Mouse (Mus musculus) CH12.LX (cell line): ENCODE results near the gene Adcy5.

Experiments
- CHD1 ChIP-seq: IDR thresholded peaks from 2 replicates; pipeline ENCODE4 v1.6.1; 2012; ENCODE audit warnings: low read depth, low read length, improper control_type of control experiment, inconsistent platforms
- CHD2 ChIP-seq: IDR thresholded peaks from 2 replicates; pipeline ENCODE4 v1.6.1; 2011; ENCODE audit warnings: low read length, improper control_type of control experiment
- CTCF ChIP-seq, 2 experiments: IDR thresholded peaks in 1 of 2; conservative IDR thresholded peaks in 1 of 2; 2 replicates each; pipeline ENCODE4 v1.5.1; 2011 to 2012; ENCODE audit warnings: low read depth in 2 of 2, low read length in 2 of 2, improper control_type of control experiment in 1 of 2, inconsistent platforms in 1 of 2, mild to moderate bottlenecking in 1 of 2, moderate library complexity in 1 of 2
- EP300 ChIP-seq: IDR thresholded peaks from 2 replicates; pipeline ENCODE4 v1.6.1; 2011; ENCODE audit warnings: low read length, improper control_type of control experiment
- NELFE ChIP-seq: IDR thresholded peaks from 2 replicates; pipeline ENCODE4 v1.6.1; 2011; ENCODE audit warnings: low read depth, low read length, improper control_type of control experiment
- POLR2A ChIP-seq: IDR thresholded peaks from 2 replicates; pipeline ENCODE4 v1.6.1; 2011; ENCODE audit warnings: low read depth, mild to moderate bottlenecking, improper control_type of control experiment, low read length
- POLR2AphosphoS2 ChIP-seq: IDR thresholded peaks from 2 replicates; pipeline ENCODE4 v1.6.1; 2011; ENCODE audit warnings: low read depth, low read length, improper control_type of control experiment
- RAD21 ChIP-seq: IDR thresholded peaks from 2 replicates; pipeline ENCODE4 v1.6.1; 2011; ENCODE audit warnings: low read depth, mild to moderate bottlenecking, low read length, improper control_type of control experiment, moderate library complexity
- ZNF384 ChIP-seq: IDR thresholded peaks from 2 replicates; pipeline ENCODE4 v1.6.1; 2012; ENCODE audit warnings: low read depth, low read length, improper control_type of control experiment, inconsistent platforms

GRCm38 (mm10) chr16:35169431-35169830 is 14.8 kb downstream of the Adcy5 start:
- no peak for TF ChIP-seq CHD2
- no peak for TF ChIP-seq ZNF384
- TF ChIP-seq NELFE = no peak
- no peak for TF ChIP-seq EP300
- TF ChIP-seq CTCF (conservative IDR thresholded peaks at IDR 0.05 in 1 of 2, IDR thresholded peaks at IDR 0.05 in 1 of 2; ENCODE audit: low read depth in 2 of 2, low read length in 2 of 2) = no peak
- no peak for TF ChIP-seq POLR2AphosphoS2
- no peak for TF ChIP-seq POLR2A
- no peak for TF ChIP-seq CHD1
- TF ChIP-seq RAD21 = no peak
